Mouse (Mus musculus): ENCODE measurements at regions not wholly inside any gene's neighbourhood (a gene's known extent, or its start where the extent isn't known, plus 50 kb on each side); places are given as distances from the start of the nearest gene placed in this dataset.

GRCm38 (mm10) chr3:101712666-101713065 is 108.2 kb upstream of the Atp1a1 start:
- no peak overlapping the region for H3K9ac ChIP-seq (ENCODE audit: control insufficient read depth, low read depth, low read length, poor library complexity, severe bottlenecking)
- H3K4me3 ChIP-seq (ENCODE audit: control insufficient read depth in 1 of 2, insufficient read depth in 1 of 2, low read depth in 2 of 2, low read length in 2 of 2): no peak overlapping the region
- no peaks in the 10 kb centered on the region for H3K79me2 ChIP-seq (ENCODE audit: control insufficient read depth, insufficient read depth, low read length, poor library complexity)
- H3K27ac ChIP-seq (ENCODE audit: control insufficient read depth, low read depth, low read length): no peak overlapping the region
- no peaks in the 10 kb centered on the region for H3K9me3 ChIP-seq (replicated peaks; ENCODE audit: insufficient read depth, low read length)
- TF ChIP-seq POLR2AphosphoS2 (IDR thresholded peaks at IDR 0.05; ENCODE audit: low read length) (no peak), TBP (IDR thresholded peaks at IDR 0.05; ENCODE audit: low read depth, low read length) (no peak), GABPA (IDR thresholded peaks at IDR 0.05; ENCODE audit: low read depth, low read length) (no peak), SMC3 (IDR thresholded peaks at IDR 0.05; ENCODE audit: low read depth, low read length) (no peak), SIN3A (IDR thresholded peaks at IDR 0.05; ENCODE audit: low read length) (no peak), MAZ (IDR thresholded peaks at IDR 0.05; ENCODE audit: low read depth, low read length) (no peak), CHD2 (IDR thresholded peaks at IDR 0.05; ENCODE audit: low read length) (no peak), ZKSCAN1 (IDR thresholded peaks at IDR 0.05; ENCODE audit: low read depth, low read length) (no peak), RCOR1 (IDR thresholded peaks at IDR 0.05; ENCODE audit: low read depth, low read length) (no peak)
- no peaks in the 10 kb centered on the region for H3K36me3 ChIP-seq (ENCODE audit: control insufficient read depth in 1 of 2, insufficient read depth in 2 of 2, low read length in 2 of 2)
- H3K4me1 ChIP-seq (ENCODE audit: control insufficient read depth in 1 of 2, insufficient read depth in 2 of 2, low read length in 2 of 2): no peaks in the 10 kb centered on the region
- no peak for DNase-seq (ENCODE audit: low read depth, low spot score)
- no peaks in the 10 kb centered on the region for H3K27me3 ChIP-seq (ENCODE audit: control insufficient read depth in 1 of 2, insufficient read depth in 2 of 2, low read length in 2 of 2)

GRCm38 (mm10) chr3:101711594-101712171 is 107.2 kb upstream of the Atp1a1 start:
- TF ChIP-seq ZKSCAN1 (IDR thresholded peaks at IDR 0.05; ENCODE audit: low read depth, low read length) (no peak), GATA1 (IDR thresholded peaks at IDR 0.05; ENCODE audit: low read depth, low read length) (no peak)
- Histone ChIP-seq H3K27me3 (ENCODE audit: control insufficient read depth in 1 of 2, insufficient read depth in 2 of 2, low read length in 2 of 2) (no peaks in the 10 kb centered on the region), H3K36me3 (ENCODE audit: control insufficient read depth in 1 of 2, insufficient read depth in 2 of 2, low read length in 2 of 2) (no peaks in the 10 kb centered on the region), H3K9me3 (replicated peaks; ENCODE audit: insufficient read depth, low read length) (no peaks in the 10 kb centered on the region), H3K27ac (ENCODE audit: control insufficient read depth, low read depth, low read length) (no peak overlapping the region), H3K4me3 (ENCODE audit: control insufficient read depth in 1 of 2, insufficient read depth in 1 of 2, low read depth in 2 of 2, low read length in 2 of 2) (no peak overlapping the region), H3K79me2 (ENCODE audit: control insufficient read depth, insufficient read depth, low read length, poor library complexity) (no peaks in the 10 kb centered on the region), H3K4me1 (ENCODE audit: control insufficient read depth in 1 of 2, insufficient read depth in 2 of 2, low read length in 2 of 2) (no peaks in the 10 kb centered on the region), H3K9ac (ENCODE audit: control insufficient read depth, low read depth, low read length, poor library complexity, severe bottlenecking) (no peak overlapping the region)
- DNase-seq (ENCODE audit: low read depth, low spot score): no peak

- no peak overlapping the region for H3K9ac ChIP-seq (ENCODE audit: control insufficient read depth, low read depth, low read length, poor library complexity, severe bottlenecking)
- H3K4me3 ChIP-seq (ENCODE audit: control insufficient read depth in 1 of 2, insufficient read depth in 1 of 2, low read depth in 2 of 2, low read length in 2 of 2): no peak overlapping the region
- DNase-seq (ENCODE audit: low read depth, low spot score): no peak
- H3K36me3 ChIP-seq (ENCODE audit: control insufficient read depth in 1 of 2, insufficient read depth in 2 of 2, low read length in 2 of 2): no peaks in the 10 kb centered on the region
- no peak overlapping the region for H3K27ac ChIP-seq (ENCODE audit: control insufficient read depth, low read depth, low read length)
- H3K79me2 ChIP-seq (ENCODE audit: control insufficient read depth, insufficient read depth, low read length, poor library complexity): no peaks in the 10 kb centered on the region
- H3K27me3 ChIP-seq (ENCODE audit: control insufficient read depth in 1 of 2, insufficient read depth in 2 of 2, low read length in 2 of 2): no peaks in the 10 kb centered on the region
- no peaks in the 10 kb centered on the region for H3K4me1 ChIP-seq (ENCODE audit: control insufficient read depth in 1 of 2, insufficient read depth in 2 of 2, low read length in 2 of 2)
- TF ChIP-seq RCOR1 (IDR thresholded peaks at IDR 0.05; ENCODE audit: low read depth, low read length) (no peak), MYB (IDR thresholded peaks at IDR 0.05; ENCODE audit: low read depth, low read length) (no peak), MAX (IDR thresholded peaks at IDR 0.05; ENCODE audit: low read length) (no peak), TAL1 (IDR thresholded peaks at IDR 0.05; ENCODE audit: low read length) (no peak), SMC3 (IDR thresholded peaks at IDR 0.05; ENCODE audit: low read depth, low read length) (no peak), MEF2A (IDR thresholded peaks at IDR 0.05; ENCODE audit: extremely low read depth, insufficient replicate concordance, low read depth, low read length, poor library complexity, severe bottlenecking) (no peak), JUND (IDR thresholded peaks at IDR 0.05; ENCODE audit: low read depth, low read length) (no peak), EP300 (IDR thresholded peaks at IDR 0.05; ENCODE audit: low read depth in 1 of 2, low read length in 2 of 2) (no peak), CTCF (IDR thresholded peaks at IDR 0.05 in 2 of 3, conservative IDR thresholded peaks at IDR 0.05 in 1 of 3; ENCODE audit: control insufficient read depth in 1 of 3, insufficient read depth in 1 of 3, low read depth in 2 of 3, low read length in 3 of 3, poor library complexity in 1 of 3, severe bottlenecking in 1 of 3) (no peak), POLR2AphosphoS2 (IDR thresholded peaks at IDR 0.05; ENCODE audit: low read length) (no peak), E2F4 (IDR thresholded peaks at IDR 0.05; ENCODE audit: borderline replicate concordance, low read depth, low read length) (no peak), MAZ (IDR thresholded peaks at IDR 0.05; ENCODE audit: low read depth, low read length) (no peak), TBP (IDR thresholded peaks at IDR 0.05; ENCODE audit: low read depth, low read length) (no peak), CHD1 (IDR thresholded peaks at IDR 0.05; ENCODE audit: low read depth, low read length) (no peak), HCFC1 (IDR thresholded peaks at IDR 0.05; ENCODE audit: low read depth, low read length) (no peak), ETS1 (IDR thresholded peaks at IDR 0.05; ENCODE audit: low read depth, low read length) (no peak), SIN3A (IDR thresholded peaks at IDR 0.05; ENCODE audit: low read length) (no peak), NELFE (IDR thresholded peaks at IDR 0.05; ENCODE audit: low read depth, low read length) (no peak)
- no peaks in the 10 kb centered on the region for H3K9me3 ChIP-seq (replicated peaks; ENCODE audit: insufficient read depth, low read length)
These were observed 105.0 kb upstream of the Atp1a1 start for GRCm38 (mm10) chr3:101709379-101709970.

Data from MEL (cell line).